Mouse (Mus musculus) liver, embryonic 14.5 days (tissue): ENCODE results near the gene Gm614. TPM values are rescaled to one million over a fixed set of nuclear protein-coding genes. Genes with fewer than 3 reads are reported as not detected.
A peak's percentile ranks its signal among the peaks of the same experiment; 100 is the strongest.

ENCODE experiments used
- ATAC-seq: fragments of 200-750 bp; cut with Nextera tagmentation; 2 replicates; pipeline ENCODE4 v1.8.0; 2017; ENCODE audit warnings: moderate number of reproducible peaks, mild to moderate bottlenecking, moderate library complexity; ENCODE audit not compliant: insufficient read depth
- DNase-seq, 3 experiments: peaks; one replicate each; pipeline ENCODE4 v3.0.0-alpha.2; 2012 to 2013; ENCODE audit warnings: low read depth in 3 of 3, low spot score in 3 of 3
- H3K27ac ChIP-seq: fragments of 300-500 bp; sonication (generic); 2 replicates; pipeline ENCODE4 v1.5.1; 2014; ENCODE audit warnings: moderate library complexity, mild to moderate bottlenecking, control low read depth, inconsistent platforms
- H3K27me3 ChIP-seq: fragments of 300-500 bp; sonication (generic); 2 replicates; pipeline ENCODE4 v1.6.1; 2014; ENCODE audit warnings: mild to moderate bottlenecking, low read length, moderate library complexity; ENCODE audit not compliant: control insufficient read depth, insufficient read depth
- H3K36me3 ChIP-seq: fragments of 300-500 bp; sonication (generic); replicated peaks from 2 replicates; pipeline ENCODE4 v1.6.1; 2014; ENCODE audit warnings: low read depth; ENCODE audit not compliant: control insufficient read depth, insufficient read depth
- H3K4me1 ChIP-seq, 2 experiments: fragments of 200-500 bp in 1 of 2; fragments of 300-500 bp in 1 of 2; sonication (generic) in 1 of 2; replicated peaks; 2 replicates each; pipeline ENCODE4 v1.6.1; 2012 to 2014; ENCODE audit warnings: antibody characterized with exemption in 1 of 2, inconsistent platforms in 1 of 2, low read length in 1 of 2; ENCODE audit not compliant: control insufficient read depth in 2 of 2, insufficient read depth in 2 of 2
- H3K4me2 ChIP-seq: fragments of 300-500 bp; sonication (generic); 2 replicates; pipeline ENCODE4 v1.6.1; 2014; ENCODE audit warnings: low read depth, mild to moderate bottlenecking, control low read depth, moderate library complexity
- H3K4me3 ChIP-seq, 2 experiments: fragments of 200-500 bp in 1 of 2; fragments of 300-500 bp in 1 of 2; sonication (generic) in 1 of 2; 2 replicates each; pipeline ENCODE4 v1.5.1; 2012 to 2014; ENCODE audit warnings: low read depth in 2 of 2, low read length in 2 of 2, mild to moderate bottlenecking in 2 of 2, control low read depth in 1 of 2, inconsistent platforms in 1 of 2, moderate library complexity in 1 of 2; ENCODE audit not compliant: insufficient read depth in 1 of 2
- H3K9ac ChIP-seq: fragments of 300-500 bp; sonication (generic); replicated peaks from 2 replicates; pipeline ENCODE4 v1.6.1; 2014; ENCODE audit warnings: mild to moderate bottlenecking, control low read depth, moderate library complexity
- H3K9me3 ChIP-seq: fragments of 300-500 bp; sonication (generic); 2 replicates; pipeline ENCODE4 v1.6.1; 2016; ENCODE audit warnings: low read length, mixed read lengths; ENCODE audit not compliant: control insufficient read depth
- CTCF ChIP-seq: IDR thresholded peaks from 2 replicates; pipeline ENCODE4 v1.5.1; 2016; ENCODE audit warnings: antibody characterized with exemption, low read depth, control low read depth
- EP300 ChIP-seq: IDR thresholded peaks from 2 replicates; pipeline ENCODE4 v1.6.1; 2016; ENCODE audit warnings: antibody characterized with exemption, low read depth
- WGBS: fragments of 180-500 bp; shearing (Covaris S2); extraction: QIAGEN DNeasy Blood & Tissue Kit; methylation state at CpG from one replicate; pipeline ENCODE4 v1.1.7; 2014; ENCODE audit not compliant: insufficient replicate concordance; 5-methylcytosine and 5-hydroxymethylcytosine counted together
- polyA plus RNA-seq, 2 experiments: library from polyadenylated mRNA; depleted of rRNA in 1 of 2; stranded (reverse) in 1 of 2; unstranded in 1 of 2; fragments of >200 nt; fragmentation: Nextera tagmentation in 1 of 2; extraction: Ambion mirVana in 1 of 2; gene quantifications; 2 replicates each; pipeline versions ENCODE4 v1.2.1 to v1.2.3; 2012 to 2014

Gm614 gene
- polyA plus RNA-seq, 2 experiments: not detected

GRCm38 (mm10) chrX:101299473-101300426, 36.0 kb upstream of the Gm614 start:
- Histone ChIP-seq H3K4me2 (peak overlapping the region; percentile 4; the same call in 1 of the 2 replicates), H3K36me3 (peaks cover 18% of the 10 kb centered on the region), H3K27ac (no peak overlapping the region), H3K4me1 (no peaks in the 10 kb centered on the region), H3K9ac (no peak overlapping the region), H3K27me3 (no peaks in the 10 kb centered on the region; the same call in 1 of the 2 replicates), H3K4me3 (no peak overlapping the region), H3K9me3 (no peaks in the 10 kb centered on the region)
- no peak for DNase-seq
- no peak for ATAC-seq
- TF ChIP-seq EP300 (no peak), CTCF (no peak)
- WGBS: 30% methylated on average over 13 of the region's 13 CpGs

GRCm38 (mm10) chrX:101299055-101299454, 35.3 kb upstream of the Gm614 start, which contains the start of gene Nlgn3:
TSS of gene Nlgn3 (plus strand) at chrX:101299168.
- H3K9ac ChIP-seq: no peak within 1 kb of the TSS
- 17% methylated on average over 18 of the region's 24 CpGs for WGBS
- ATAC-seq: peak; percentile 12; the same call in 1 of the 2 replicates
- no peak for DNase-seq
- H3K36me3 ChIP-seq: peaks cover 24% of the 10 kb centered on the region
- H3K27me3 ChIP-seq: no peaks in the 10 kb centered on the region; the same call in 1 of the 2 replicates
- no peaks in the 10 kb centered on the region for H3K4me1 ChIP-seq
- H3K4me3 ChIP-seq: no peak within 1 kb of the TSS
- H3K9me3 ChIP-seq: no peaks in the 10 kb centered on the region
- no peak within 1 kb of the TSS for H3K27ac ChIP-seq
- peak within 1 kb of the TSS; percentile 4; the same call in 1 of the 2 replicates for H3K4me2 ChIP-seq
- TF ChIP-seq CTCF (no peak), EP300 (no peak)

GRCm38 (mm10) chrX:101290111-101290510, 26.3 kb upstream of the Gm614 start:
- WGBS: 60% methylated on average over 10 of the region's 10 CpGs
- no peaks in the 10 kb centered on the region for H3K9me3 ChIP-seq
- ATAC-seq (peak; percentile 19; the same call in 1 of the 2 replicates), DNase-seq (no peak)
- no peak overlapping the region; the same call in 1 of the 2 replicates for H3K9ac ChIP-seq
- H3K4me1 ChIP-seq: peaks cover 33 to 45% of the 10 kb centered on the region in 2 experiments
- peaks cover 78% of the 10 kb centered on the region for H3K36me3 ChIP-seq
- H3K4me2 ChIP-seq: peak overlapping the region; percentile 28
- TF ChIP-seq CTCF (no peak), EP300 (0 out of 2 replicates have a peak, but pooled peaks have one; percentile 36)
- H3K4me3 ChIP-seq: no peak overlapping the region
- no peaks in the 10 kb centered on the region for H3K27me3 ChIP-seq
- peak overlapping the region; percentile 97 for H3K27ac ChIP-seq

- peaks cover 33 to 45% of the 10 kb centered on the region in 2 experiments for H3K4me1 ChIP-seq
- TF ChIP-seq EP300: no peak
- no peak for TF ChIP-seq CTCF
- H3K27ac ChIP-seq: peak overlapping the region; percentile 97
- peaks cover 79% of the 10 kb centered on the region for H3K36me3 ChIP-seq
- no peaks in the 10 kb centered on the region for H3K27me3 ChIP-seq
- H3K4me2 ChIP-seq: peak overlapping the region; percentile 69
- H3K4me3 ChIP-seq: no peak overlapping the region
- H3K9me3 ChIP-seq: no peaks in the 10 kb centered on the region
- H3K9ac ChIP-seq: no peak overlapping the region
- no peak for ATAC-seq
- no peak for DNase-seq
- 75% methylated on average over 7 of the region's 7 CpGs for WGBS
These were observed 25.2 kb upstream of the Gm614 start for GRCm38 (mm10) chrX:101289037-101289436.

GRCm38 (mm10) chrX:101288432-101288831, 24.6 kb upstream of the Gm614 start:
- H3K36me3 ChIP-seq: peaks cover 78% of the 10 kb centered on the region
- no peaks in the 10 kb centered on the region for H3K9me3 ChIP-seq
- peak overlapping the region; percentile 67 for H3K9ac ChIP-seq
- 53% methylated on average over 6 of the region's 6 CpGs for WGBS
- peak overlapping the region; percentile 69 for H3K4me2 ChIP-seq
- peak; percentile 52 for ATAC-seq
- TF ChIP-seq EP300 (no peak), CTCF (no peak)
- no peaks in the 10 kb centered on the region for H3K27me3 ChIP-seq
- H3K4me3 ChIP-seq: peak overlapping the region in 1 of 2 experiments; percentile 26; a peak in 2 of 4 replicates
- peak overlapping the region; percentile 97 for H3K27ac ChIP-seq
- peaks cover 33 to 45% of the 10 kb centered on the region in 2 experiments for H3K4me1 ChIP-seq
- no peak for DNase-seq
